Mouse (Mus musculus): ENCODE data around the gene Elmsan1. TPM values are rescaled to one million over a fixed set of nuclear protein-coding genes. Genes with fewer than 3 reads are reported as not detected.
A peak's percentile ranks its signal among the peaks of the same experiment; 100 is the strongest.

The Elmsan1 gene
- polyA plus RNA-seq, 1 experiment from 2014 or later: 6.1 TPM

GRCm38 (mm10) chr12:84201686-84202484 lies 16.8 kb downstream of the Elmsan1 start:
- H3K9me3 ChIP-seq (ENCODE audit: control insufficient read depth, low read length): no peaks in the 10 kb centered on the region
- no peaks in the 10 kb centered on the region for H3K27me3 ChIP-seq (ENCODE audit: control insufficient read depth, insufficient read depth, low read length)
- DNase-seq (ENCODE audit: low spot score) (no peak), ATAC-seq (ENCODE audit: low FRiP score) (no peak)
- no peak overlapping the region for H3K9ac ChIP-seq (ENCODE audit: low read depth, low read length)
- H3K27ac ChIP-seq (ENCODE audit: low read depth, low read length): no peak overlapping the region
- H3K4me1 ChIP-seq (replicated peaks; ENCODE audit: control insufficient read depth, insufficient read depth, low read length): no peaks in the 10 kb centered on the region; the same call in 1 of the 2 replicates
- no peaks in the 10 kb centered on the region for H3K36me3 ChIP-seq (ENCODE audit: control insufficient read depth, insufficient read depth, low read length)
- no peak overlapping the region for H3K4me2 ChIP-seq (replicated peaks; ENCODE audit: low read depth, low read length)
- WGBS: 86% methylated on average over 18 of the region's 18 CpGs
- no peak overlapping the region for H3K4me3 ChIP-seq (ENCODE audit: low read depth, low read length)

- Histone ChIP-seq H3K9me3 (ENCODE audit: control insufficient read depth, low read length) (no peaks in the 10 kb centered on the region), H3K4me1 (replicated peaks; ENCODE audit: control insufficient read depth, insufficient read depth, low read length) (no peaks in the 10 kb centered on the region), H3K9ac (ENCODE audit: low read depth, low read length) (no peak overlapping the region), H3K27ac (ENCODE audit: low read depth, low read length) (no peak overlapping the region), H3K27me3 (ENCODE audit: control insufficient read depth, insufficient read depth, low read length) (no peaks in the 10 kb centered on the region), H3K4me3 (ENCODE audit: low read depth, low read length) (no peak overlapping the region), H3K4me2 (replicated peaks; ENCODE audit: low read depth, low read length) (no peak overlapping the region), H3K36me3 (ENCODE audit: control insufficient read depth, insufficient read depth, low read length) (no peaks in the 10 kb centered on the region)
- no peak for ATAC-seq (ENCODE audit: low FRiP score)
- WGBS: 97% methylated on average over 4 of the region's 4 CpGs
- no peak for DNase-seq (ENCODE audit: low spot score)
Measured at GRCm38 (mm10) chr12:84201222-84201621, 17.5 kb downstream of the Elmsan1 start.

- Histone ChIP-seq H3K27ac (ENCODE audit: low read depth, low read length) (no peak overlapping the region), H3K9me3 (ENCODE audit: control insufficient read depth, low read length) (no peaks in the 10 kb centered on the region), H3K4me1 (replicated peaks; ENCODE audit: control insufficient read depth, insufficient read depth, low read length) (peaks cover 3% of the 10 kb centered on the region; the same call in 1 of the 2 replicates), H3K9ac (ENCODE audit: low read depth, low read length) (no peak overlapping the region), H3K27me3 (ENCODE audit: control insufficient read depth, insufficient read depth, low read length) (no peaks in the 10 kb centered on the region), H3K36me3 (ENCODE audit: control insufficient read depth, insufficient read depth, low read length) (no peaks in the 10 kb centered on the region), H3K4me3 (ENCODE audit: low read depth, low read length) (no peak overlapping the region), H3K4me2 (replicated peaks; ENCODE audit: low read depth, low read length) (no peak overlapping the region)
- ATAC-seq (ENCODE audit: low FRiP score) (no peak), DNase-seq (ENCODE audit: low spot score) (no peak)
- 75% methylated on average over 10 of the region's 10 CpGs for WGBS
Measured at GRCm38 (mm10) chr12:84198880-84199279, 19.8 kb downstream of the Elmsan1 start.

GRCm38 (mm10) chr12:84198076-84198679 lies 20.5 kb downstream of the Elmsan1 start:
- DNase-seq (ENCODE audit: low spot score) (no peak), ATAC-seq (ENCODE audit: low FRiP score) (no peak)
- 64% methylated on average over 8 of the region's 8 CpGs for WGBS
- Histone ChIP-seq H3K36me3 (ENCODE audit: control insufficient read depth, insufficient read depth, low read length) (no peaks in the 10 kb centered on the region), H3K27me3 (ENCODE audit: control insufficient read depth, insufficient read depth, low read length) (no peaks in the 10 kb centered on the region), H3K4me2 (replicated peaks; ENCODE audit: low read depth, low read length) (no peak overlapping the region), H3K9me3 (ENCODE audit: control insufficient read depth, low read length) (no peaks in the 10 kb centered on the region), H3K4me3 (ENCODE audit: low read depth, low read length) (no peak overlapping the region), H3K27ac (ENCODE audit: low read depth, low read length) (no peak overlapping the region), H3K4me1 (replicated peaks; ENCODE audit: control insufficient read depth, insufficient read depth, low read length) (peaks cover 3% of the 10 kb centered on the region; the same call in 1 of the 2 replicates), H3K9ac (ENCODE audit: low read depth, low read length) (no peak overlapping the region)

GRCm38 (mm10) chr12:84195195-84195594 lies 23.5 kb downstream of the Elmsan1 start:
- WGBS: 59% methylated on average over 6 of the region's 6 CpGs
- no peak overlapping the region for H3K9ac ChIP-seq (ENCODE audit: low read depth, low read length)
- H3K36me3 ChIP-seq (ENCODE audit: control insufficient read depth, insufficient read depth, low read length): no peaks in the 10 kb centered on the region
- no peaks in the 10 kb centered on the region for H3K9me3 ChIP-seq (ENCODE audit: control insufficient read depth, low read length)
- peaks cover 7% of the 10 kb centered on the region for H3K4me1 ChIP-seq (replicated peaks; ENCODE audit: control insufficient read depth, insufficient read depth, low read length)
- no peak overlapping the region for H3K27ac ChIP-seq (ENCODE audit: low read depth, low read length)
- H3K27me3 ChIP-seq (ENCODE audit: control insufficient read depth, insufficient read depth, low read length): no peaks in the 10 kb centered on the region
- DNase-seq (ENCODE audit: low spot score) (no peak), ATAC-seq (ENCODE audit: low FRiP score) (no peak)
- H3K4me2 ChIP-seq (replicated peaks; ENCODE audit: low read depth, low read length): no peak overlapping the region
- H3K4me3 ChIP-seq (ENCODE audit: low read depth, low read length): no peak overlapping the region

GRCm38 (mm10) chr12:84194400-84195109 lies 24.1 kb downstream of the Elmsan1 start:
- no peaks in the 10 kb centered on the region for H3K36me3 ChIP-seq (ENCODE audit: control insufficient read depth, insufficient read depth, low read length)
- H3K27me3 ChIP-seq (ENCODE audit: control insufficient read depth, insufficient read depth, low read length): no peaks in the 10 kb centered on the region
- H3K4me3 ChIP-seq (ENCODE audit: low read depth, low read length): peak overlapping the region; percentile 77
- H3K4me1 ChIP-seq (replicated peaks; ENCODE audit: control insufficient read depth, insufficient read depth, low read length): peaks cover 7% of the 10 kb centered on the region
- DNase-seq (ENCODE audit: low spot score) (peak; percentile 40), ATAC-seq (ENCODE audit: low FRiP score) (no peak)
- 7% methylated on average over 12 of the region's 13 CpGs for WGBS
- no peaks in the 10 kb centered on the region for H3K9me3 ChIP-seq (ENCODE audit: control insufficient read depth, low read length)
- peak overlapping the region; percentile 92; the same call in 1 of the 2 replicates for H3K27ac ChIP-seq (ENCODE audit: low read depth, low read length)
- peak overlapping the region; percentile 82 for H3K9ac ChIP-seq (ENCODE audit: low read depth, low read length)
- H3K4me2 ChIP-seq (replicated peaks; ENCODE audit: low read depth, low read length): peak overlapping the region; percentile 98

- H3K4me1 ChIP-seq (replicated peaks; ENCODE audit: control insufficient read depth, insufficient read depth, low read length): peaks cover 7% of the 10 kb centered on the region
- H3K9me3 ChIP-seq (ENCODE audit: control insufficient read depth, low read length): no peaks in the 10 kb centered on the region
- H3K4me3 ChIP-seq (ENCODE audit: low read depth, low read length): peak overlapping the region; percentile 77
- DNase-seq (ENCODE audit: low spot score) (peak; percentile 91), ATAC-seq (ENCODE audit: low FRiP score) (peak; percentile 83)
- WGBS: 0% methylated on average over 48 of the region's 49 CpGs
- no peaks in the 10 kb centered on the region for H3K36me3 ChIP-seq (ENCODE audit: control insufficient read depth, insufficient read depth, low read length)
- peak overlapping the region; percentile 98 for H3K4me2 ChIP-seq (replicated peaks; ENCODE audit: low read depth, low read length)
- H3K27ac ChIP-seq (ENCODE audit: low read depth, low read length): peak overlapping the region; percentile 92
- no peaks in the 10 kb centered on the region for H3K27me3 ChIP-seq (ENCODE audit: control insufficient read depth, insufficient read depth, low read length)
- peak overlapping the region; percentile 82 for H3K9ac ChIP-seq (ENCODE audit: low read depth, low read length)
Measured at GRCm38 (mm10) chr12:84193642-84194399, 24.9 kb downstream of the Elmsan1 start.

Measured in hindbrain, embryonic 11.5 days (tissue).